Mouse (Mus musculus): ENCODE measurements around the gene Faap24.

Faap24 gene

GRCm38 (mm10) chr7:35365161-35365910 is 31.3 kb downstream of the Faap24 start:
- DNase-seq (ENCODE audit: low spot score), result no peak

- no peak for DNase-seq (ENCODE audit: low spot score)
These were observed 33.8 kb downstream of the Faap24 start for GRCm38 (mm10) chr7:35362868-35363267.

- no peak for DNase-seq (ENCODE audit: low spot score)
These were observed 34.4 kb downstream of the Faap24 start for GRCm38 (mm10) chr7:35362253-35362652.

GRCm38 (mm10) chr7:35357621-35358020 is 39.0 kb downstream of the Faap24 start:
- DNase-seq (ENCODE audit: low spot score), result no peak

GRCm38 (mm10) chr7:35355303-35355872 is 41.2 kb downstream of the Faap24 start:
- no peak for DNase-seq (ENCODE audit: low spot score)

- DNase-seq (ENCODE audit: low spot score), result no peak
These were observed 43.3 kb downstream of the Faap24 start for GRCm38 (mm10) chr7:35353306-35353705.

GRCm38 (mm10) chr7:35351155-35351554 is 45.5 kb downstream of the Faap24 start:
- DNase-seq (ENCODE audit: low spot score), result no peak

GRCm38 (mm10) chr7:35349886-35350684 is 46.6 kb downstream of the Faap24 start:
- DNase-seq (ENCODE audit: low spot score), result no peak

GRCm38 (mm10) chr7:35349022-35349421 is 47.6 kb downstream of the Faap24 start:
- DNase-seq (ENCODE audit: low spot score), result no peak

GRCm38 (mm10) chr7:35347918-35348700 is 48.5 kb downstream of the Faap24 start:
- DNase-seq (ENCODE audit: low spot score), result no peak

GRCm38 (mm10) chr7:35344785-35345330 is 51.8 kb downstream of the Faap24 start:
- DNase-seq (ENCODE audit: low spot score), result no peak

GRCm38 (mm10) chr7:35342498-35342897 is 54.1 kb downstream of the Faap24 start:
- no peak for DNase-seq (ENCODE audit: low spot score)
